Mouse (Mus musculus) neutrophil, adult 5-6 weeks (primary cell): ENCODE results near the gene Smim14. TPM values are rescaled to one million over a fixed set of nuclear protein-coding genes. Genes with fewer than 3 reads are reported as not detected.
"Not testable (repeated sequence)": the region's sequence is repeated elsewhere in the genome, so short reads cannot be mapped to it uniquely, and the experiment has no call there.

Source experiments
- ATAC-seq: fragments of 151-379, 151-347 bp; 2 replicates; pipeline ENCODE4 v1.8.0; 2017; ENCODE audit warnings: mild to moderate bottlenecking, moderate TSS enrichment; ENCODE audit not compliant: insufficient number of reproducible peaks, poor library complexity, low FRiP score, severe bottlenecking; ENCODE audit errors: extremely low read depth
- total RNA-seq: library from RNA; stranded (forward); fragments of 200-1000 nt; gene quantifications from 2 replicates; pipeline ENCODE4 v1.2.3, GENCODE M21; 2017

Gene Smim14
- total RNA-seq: 293 and 297 TPM in 2 replicates

DNA sequence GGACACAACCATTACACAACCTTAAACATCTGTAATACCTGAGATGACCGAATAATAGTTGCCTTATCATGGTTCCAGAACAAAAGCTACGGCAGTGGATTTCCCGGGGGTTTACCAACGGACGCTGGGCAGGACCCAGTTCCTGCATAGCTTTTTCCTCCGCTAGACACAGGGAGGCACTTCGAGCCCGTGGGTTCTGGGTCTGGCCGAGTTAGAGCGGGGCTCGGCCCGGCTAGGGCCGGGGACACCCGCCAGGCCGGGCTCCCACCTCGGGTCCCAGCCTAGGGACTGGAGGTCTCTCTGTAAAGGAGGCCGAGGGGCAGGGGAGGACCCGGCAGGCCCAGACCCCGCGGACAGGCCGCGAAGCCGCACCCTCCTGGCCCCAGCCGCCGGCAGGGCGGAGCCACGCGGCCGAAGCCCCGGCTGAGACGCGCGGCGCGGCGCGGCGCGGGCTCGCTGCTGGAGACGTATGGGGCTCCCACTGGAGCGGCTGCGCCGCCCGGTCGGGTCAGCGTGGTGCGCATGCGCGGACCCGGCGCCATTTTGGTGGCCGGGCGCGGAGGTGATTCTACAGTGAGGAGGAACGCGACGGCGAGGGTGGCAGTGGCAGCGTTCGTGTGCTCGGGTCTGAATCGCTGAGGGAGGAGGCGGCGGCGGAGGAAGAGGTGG is at the start of gene Smim14, which contains the start of gene Ube2k:
TSS of gene Smim14 (minus strand) at position 434 of the 669 bp plus-strand sequence.
TSS of gene Ube2k (plus strand) at position 483 of the 669 bp plus-strand sequence.
- peak; percentile 74 for ATAC-seq

DNA sequence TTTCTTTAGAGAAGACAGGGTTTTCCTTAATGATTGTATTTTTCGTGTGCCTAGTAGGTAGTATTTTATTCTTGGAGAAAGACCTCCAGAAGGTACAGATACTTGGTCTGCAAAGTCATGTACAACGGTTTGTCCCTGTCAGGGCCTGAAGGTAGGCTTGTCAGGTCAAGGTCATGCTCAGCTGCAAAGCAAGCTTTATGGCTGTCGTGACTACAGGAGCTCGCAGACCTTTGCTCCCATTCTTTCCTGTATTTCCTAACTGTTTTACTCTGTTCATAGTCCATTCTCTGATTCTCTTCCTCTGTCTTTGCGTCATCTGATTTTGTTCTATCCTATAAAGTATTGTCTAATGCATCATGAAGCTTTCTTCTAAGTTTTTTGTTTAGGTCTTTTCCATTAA is 49.3 kb upstream of the Smim14 start:
- ATAC-seq: no peak

DNA sequence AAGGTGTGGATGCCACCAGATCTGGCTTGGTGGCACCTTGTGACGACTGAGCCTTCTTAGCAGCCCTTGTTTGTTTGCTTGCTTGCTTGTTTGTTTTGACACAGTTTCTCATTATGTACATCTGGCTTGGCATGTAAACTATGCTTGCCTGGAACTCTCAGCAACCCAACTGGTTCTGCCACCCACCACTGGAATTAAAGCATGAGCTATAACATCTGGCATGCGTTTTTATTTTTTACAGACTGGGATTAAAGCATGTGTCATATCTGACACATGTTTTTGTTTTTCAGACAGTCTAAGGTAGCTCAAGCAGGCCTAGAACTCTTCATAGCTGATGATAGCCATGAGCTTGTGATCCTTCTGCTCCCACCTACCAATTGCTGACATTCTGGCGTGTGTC is 41.6 kb upstream of the Smim14 start:
- ATAC-seq: no peak

DNA sequence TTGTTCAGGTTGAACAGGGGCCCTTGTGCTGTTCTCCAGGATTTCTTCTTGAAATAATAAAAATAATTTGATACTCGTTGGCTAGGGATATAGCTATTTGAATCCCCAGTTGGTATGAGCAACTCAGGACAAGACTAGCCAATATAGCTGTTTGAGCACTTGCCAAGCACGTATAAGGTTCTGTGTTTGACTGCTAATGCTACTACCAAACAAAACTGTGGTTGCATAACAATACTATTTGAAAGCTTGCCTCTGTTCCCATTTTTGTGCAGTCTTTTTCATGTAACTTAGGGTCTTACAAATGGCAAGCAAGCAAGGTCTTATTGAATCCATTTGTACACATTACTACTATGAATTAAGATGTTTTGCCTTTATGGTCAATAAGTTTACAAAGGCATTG is 38.9 kb upstream of the Smim14 start:
- no peak for ATAC-seq

DNA sequence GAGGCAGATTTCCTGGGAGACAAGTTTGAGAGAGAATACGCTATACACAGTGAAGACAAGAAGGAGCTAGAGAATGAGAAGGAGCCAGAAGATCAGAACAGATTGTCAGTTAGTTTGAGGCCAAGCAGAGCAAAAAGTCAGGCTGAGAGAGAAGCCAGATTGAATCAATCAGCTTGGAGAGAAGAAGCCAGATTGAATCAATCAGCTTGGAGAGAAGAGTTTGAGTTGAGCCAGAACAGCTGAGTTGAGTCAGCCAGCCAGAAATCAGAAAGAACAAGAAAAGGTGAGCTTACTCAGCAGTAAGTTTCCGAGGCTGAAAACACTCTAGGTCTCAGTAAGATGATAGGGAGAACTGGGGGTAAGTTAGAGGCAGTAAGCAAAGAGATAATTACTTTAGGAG is 37.9 kb upstream of the Smim14 start:
- ATAC-seq: no peak

DNA sequence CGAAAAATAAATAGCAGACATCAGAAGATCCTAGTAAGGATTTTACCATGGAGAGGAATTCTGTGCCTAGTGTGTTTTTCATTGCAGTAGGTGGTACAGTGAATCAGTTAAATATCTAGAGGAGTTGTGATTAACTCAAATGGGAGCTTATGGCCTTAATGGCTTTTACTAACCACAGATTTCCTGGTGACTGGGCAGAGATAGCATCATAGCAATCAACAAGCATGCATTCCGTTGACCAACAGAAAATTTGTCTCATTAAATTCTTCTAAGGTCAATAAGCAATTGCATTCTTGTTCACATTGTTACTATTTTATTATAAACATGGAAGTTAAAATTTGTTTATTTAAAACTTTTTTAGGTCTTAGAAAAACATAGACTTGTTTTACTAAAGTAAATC is 28.5 kb upstream of the Smim14 start:
- no peak for ATAC-seq

DNA sequence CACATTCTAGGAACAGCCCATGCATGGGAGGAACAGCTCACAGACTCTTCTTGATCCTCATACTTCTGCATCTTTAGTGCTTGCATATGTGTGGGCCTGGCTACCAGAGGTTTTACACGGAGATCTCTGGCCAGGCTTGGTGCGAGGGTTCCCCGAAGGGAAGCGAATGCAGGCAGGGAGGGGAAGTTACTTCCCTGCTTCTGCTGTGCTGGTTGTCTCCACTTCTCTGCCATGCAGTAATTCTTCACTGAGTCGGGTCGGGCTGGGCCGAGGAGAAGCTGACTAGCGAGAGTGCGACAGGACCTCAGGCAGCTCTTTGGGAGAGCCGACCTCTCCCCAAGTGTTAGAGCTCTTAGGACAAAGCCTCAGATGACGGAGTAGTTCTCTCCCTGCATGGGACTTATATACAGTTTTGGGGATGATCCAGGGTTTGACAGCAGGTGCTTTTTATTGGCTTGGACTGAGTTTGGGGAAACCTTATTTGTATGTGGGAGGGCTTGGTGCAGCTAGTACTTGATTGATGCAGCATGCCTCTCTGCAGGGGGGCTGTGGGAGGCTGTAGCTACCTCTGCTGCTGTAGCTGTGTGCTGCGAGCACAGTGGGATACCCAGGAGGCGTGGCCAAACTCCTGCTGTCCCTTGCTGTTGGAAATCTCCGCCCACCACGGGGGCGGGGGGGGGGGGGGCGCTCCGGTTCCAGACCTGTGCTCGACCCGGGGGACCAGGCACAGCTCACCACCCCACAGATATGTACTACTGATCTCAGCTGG is 24.3 kb upstream of the Smim14 start:
- 0 out of 2 replicates have a peak, but pooled peaks have one; percentile 9 for ATAC-seq

DNA sequence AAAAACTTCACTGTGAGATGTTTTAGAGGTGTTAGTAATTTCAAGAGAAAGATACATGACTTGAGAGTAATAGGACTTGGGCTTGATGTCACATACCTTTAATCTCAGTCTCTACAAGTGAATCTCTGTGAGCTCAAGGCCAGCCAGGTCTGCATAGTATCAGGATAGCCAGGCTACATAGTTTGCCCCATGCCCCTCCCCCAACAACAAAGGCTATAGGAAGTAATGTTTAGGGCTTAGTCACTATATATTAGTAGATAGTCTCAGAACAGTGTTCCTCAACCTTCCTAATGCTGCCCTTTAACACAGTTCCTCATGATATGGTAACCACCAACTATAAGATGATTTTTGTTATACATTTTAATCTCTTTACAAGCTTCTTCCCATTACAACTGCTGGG is 20.1 kb upstream of the Smim14 start:
- ATAC-seq: no peak

DNA sequence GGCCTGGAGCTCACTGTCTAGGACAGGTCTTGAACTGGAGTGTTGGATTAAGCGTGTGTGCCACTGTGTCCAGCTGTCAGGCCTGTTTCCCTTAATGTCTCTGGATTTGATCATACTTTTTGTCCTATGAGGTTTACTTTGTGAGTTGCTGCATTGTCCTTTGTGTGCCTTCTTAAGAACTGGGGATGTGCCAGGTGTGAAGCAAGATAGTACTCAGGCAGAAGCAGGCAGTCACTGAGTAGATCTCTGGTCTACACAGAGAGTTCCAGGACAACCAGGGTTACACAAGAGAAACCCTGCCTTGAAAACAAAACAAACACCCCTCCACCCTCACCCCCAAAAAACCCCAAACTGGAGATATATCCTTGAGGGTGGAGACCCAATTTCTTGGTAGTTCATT is 12.7 kb upstream of the Smim14 start:
- no peak for ATAC-seq

DNA sequence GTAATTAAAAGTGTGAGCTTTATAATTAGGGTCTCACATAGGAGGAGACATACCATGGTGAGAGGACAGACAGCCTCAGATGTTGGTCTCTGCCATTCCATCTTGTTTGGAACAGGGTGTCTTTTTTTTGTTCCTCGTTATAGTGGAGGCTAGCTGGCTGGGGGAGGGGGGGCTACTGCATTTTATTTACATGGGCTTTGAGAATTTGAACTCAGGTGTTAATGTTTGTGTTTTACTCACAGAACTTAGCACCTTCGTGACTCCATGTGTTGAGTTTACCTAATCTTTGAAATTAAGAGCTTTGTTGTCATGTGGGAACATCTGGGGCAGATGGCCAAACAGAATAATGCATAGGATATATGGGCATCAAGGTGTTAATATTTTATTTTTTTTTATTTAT is 7.6 kb upstream of the Smim14 start:
- ATAC-seq: no peak

DNA sequence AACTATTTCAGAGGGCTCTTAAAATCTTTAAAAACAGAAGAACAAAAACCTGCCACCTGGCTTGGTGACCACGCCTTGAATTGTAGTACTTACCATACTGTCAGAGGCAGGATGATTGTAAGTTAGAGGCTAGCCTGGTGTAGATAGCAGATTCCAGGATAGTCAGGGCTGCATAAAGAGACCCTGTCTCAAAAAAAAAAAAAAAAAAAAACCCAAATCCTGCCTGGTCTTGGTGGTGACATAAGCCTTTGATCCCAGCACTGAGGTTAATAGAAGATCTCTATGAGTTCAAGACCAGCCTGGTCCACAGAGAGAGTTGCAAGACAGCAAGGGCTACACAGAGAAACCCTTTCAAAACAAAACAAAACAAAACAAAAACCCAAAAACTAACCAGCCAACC is 6.5 kb upstream of the Smim14 start:
- no peak for ATAC-seq

DNA sequence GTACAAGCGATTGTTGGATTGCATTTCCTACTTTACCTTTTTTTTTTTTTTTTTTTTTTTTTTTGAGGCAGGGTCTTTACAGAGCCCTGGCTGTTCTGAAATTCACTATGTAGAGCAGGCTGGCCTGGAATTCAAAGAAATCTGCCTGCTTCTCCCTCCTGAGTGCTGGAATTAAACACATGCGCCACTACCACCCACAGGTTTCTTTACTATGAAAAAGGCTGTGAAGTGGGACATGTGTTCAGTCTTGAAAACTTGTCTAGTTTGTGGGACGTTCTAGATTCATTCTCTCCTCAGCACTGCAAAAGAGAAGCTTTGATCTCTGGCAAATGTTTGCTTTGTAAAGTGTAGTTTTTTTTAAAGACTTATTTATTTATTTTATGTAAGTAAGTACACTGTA is 4.9 kb upstream of the Smim14 start:
- ATAC-seq: no peak

DNA sequence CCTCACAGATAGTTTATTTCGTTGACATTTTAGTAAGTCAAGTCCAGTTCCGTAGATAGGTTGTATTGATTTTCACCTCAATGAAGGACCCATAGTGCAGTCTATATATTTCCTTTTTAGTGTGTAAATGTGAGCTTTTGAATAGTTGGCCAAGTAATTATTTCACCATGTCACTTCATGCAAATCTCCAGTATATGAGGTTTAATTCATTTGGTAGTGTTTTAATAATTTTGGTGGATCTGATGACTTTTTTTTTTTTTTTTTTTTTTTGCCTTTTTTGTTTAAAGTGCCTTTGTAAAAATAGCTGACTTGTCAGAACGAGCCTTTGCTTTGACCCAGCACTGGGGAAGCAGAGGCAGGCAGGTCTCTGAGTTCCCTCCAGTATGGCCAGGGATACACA is 2.8 kb upstream of the Smim14 start:
- no peak for ATAC-seq

DNA sequence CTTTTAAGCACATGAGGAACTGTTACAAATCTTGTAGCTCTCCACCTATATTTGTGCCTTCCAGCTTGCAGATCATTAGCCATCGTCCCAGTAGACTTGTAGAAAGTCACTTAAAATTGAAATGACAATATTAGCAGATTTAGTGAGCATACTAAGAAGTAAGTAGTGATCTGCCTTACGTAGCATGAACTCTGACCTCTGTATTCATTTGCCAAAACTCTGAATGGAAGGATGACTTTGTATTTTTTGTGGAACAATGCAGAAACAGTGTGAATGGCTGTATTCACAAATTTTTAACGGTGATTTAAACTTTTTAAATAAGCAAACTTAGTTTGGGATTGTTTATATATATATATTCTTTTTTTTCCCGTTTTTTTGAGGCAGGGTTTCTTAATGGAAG is 1.8 kb upstream of the Smim14 start:
- ATAC-seq: no peak

DNA sequence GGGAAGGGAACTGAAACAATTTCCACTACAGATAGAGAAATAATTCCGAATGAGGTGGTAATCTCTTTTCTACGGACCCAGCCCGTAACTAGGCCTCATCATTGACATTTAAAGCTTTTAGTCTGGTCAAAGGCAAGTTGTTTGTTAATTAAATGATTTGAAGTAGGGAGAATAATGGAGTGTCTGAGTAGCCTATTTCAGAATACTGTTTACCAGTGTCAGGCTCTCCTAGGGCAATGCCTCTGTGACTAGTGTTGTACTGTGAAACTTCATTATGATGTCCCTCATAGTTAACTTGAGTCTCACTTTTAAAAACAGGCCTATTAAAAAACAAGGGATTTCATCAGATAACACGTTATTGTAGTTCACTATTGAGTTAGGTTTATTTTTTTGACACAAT is 1.1 kb upstream of the Smim14 start:
- no peak for ATAC-seq

DNA sequence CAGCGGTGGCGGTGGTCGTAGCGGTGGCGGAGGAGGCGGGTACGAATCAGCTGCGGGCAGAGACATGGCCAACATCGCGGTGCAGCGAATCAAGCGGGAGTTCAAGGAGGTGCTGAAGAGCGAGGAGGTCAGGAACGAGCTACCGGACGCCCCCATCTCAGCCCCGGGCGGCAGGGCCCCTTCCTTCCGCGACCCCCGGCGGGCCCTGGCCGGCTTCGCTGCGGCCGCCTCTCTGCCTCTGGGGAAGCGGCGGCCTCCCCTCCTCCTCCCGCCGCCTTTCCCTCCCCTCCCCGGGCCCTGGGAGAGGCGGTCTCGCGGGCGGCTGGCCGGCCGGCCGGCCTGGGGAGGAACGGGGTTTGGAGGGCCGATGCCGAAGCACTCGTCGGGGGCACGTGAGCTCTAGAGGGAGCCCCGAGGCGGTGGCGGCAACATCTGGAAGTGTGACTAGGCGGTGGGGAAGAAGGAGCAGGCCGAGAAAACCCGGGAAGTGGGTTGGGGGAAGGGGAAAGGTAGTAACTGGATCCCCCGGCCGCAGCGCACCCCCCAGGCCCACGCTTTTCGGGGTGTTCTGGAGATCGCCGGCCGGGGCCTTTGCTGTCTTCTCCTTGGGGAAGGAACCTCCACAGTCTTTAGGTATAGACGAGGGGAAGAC is 562 bp upstream of the Smim14 start:
- peak; percentile 10; the same call in 1 of the 2 replicates for ATAC-seq

DNA sequence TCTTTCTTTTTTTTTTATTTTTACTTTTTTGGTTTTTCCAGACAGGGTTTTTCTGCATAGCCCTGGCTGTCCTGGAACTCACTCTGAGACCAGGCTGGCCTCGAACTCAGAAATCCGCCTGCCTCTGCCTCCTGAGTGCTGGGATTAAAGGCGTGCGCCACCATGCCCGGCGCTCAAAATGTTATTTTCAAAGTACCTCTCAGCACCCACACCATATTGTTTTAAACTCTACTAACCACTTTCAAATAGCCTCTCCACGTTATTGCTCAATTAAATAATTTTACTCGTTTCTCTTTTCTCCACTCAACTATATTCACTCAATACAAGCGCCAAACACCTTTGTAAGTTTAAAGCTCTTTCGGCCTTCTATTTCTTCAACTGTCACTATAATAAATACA is 917 bp downstream of the Smim14 start:
- not testable (repeated sequence) for ATAC-seq

DNA sequence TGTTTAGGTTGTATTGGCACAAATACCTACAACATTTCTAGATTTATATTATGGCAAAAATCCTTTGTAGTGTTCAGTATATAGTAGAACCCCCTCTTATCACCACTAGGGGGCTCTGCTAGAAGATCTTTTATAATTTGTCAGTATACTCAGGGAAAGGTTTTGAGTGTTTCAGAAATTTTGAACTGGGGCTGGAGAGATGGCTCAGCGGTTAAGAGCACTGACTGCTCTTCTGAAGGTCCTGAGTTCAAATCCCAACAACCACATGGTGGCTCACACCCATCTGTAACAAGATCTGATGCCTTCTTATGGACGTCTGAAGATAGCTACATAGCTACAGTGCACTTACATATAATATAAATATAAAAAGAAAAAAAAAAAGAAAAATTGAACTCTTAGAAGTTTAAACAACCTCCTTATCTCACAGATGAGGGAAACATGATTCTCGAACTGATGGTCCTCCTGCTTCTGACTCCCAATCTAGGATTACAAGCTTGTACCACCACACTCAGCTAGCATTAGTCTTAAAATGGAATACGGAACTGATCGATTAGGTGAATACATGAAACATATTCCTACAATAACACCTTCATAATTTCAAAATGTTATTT is 1.4 kb downstream of the Smim14 start:
- ATAC-seq: peak; percentile 42; the same call in 1 of the 2 replicates

DNA sequence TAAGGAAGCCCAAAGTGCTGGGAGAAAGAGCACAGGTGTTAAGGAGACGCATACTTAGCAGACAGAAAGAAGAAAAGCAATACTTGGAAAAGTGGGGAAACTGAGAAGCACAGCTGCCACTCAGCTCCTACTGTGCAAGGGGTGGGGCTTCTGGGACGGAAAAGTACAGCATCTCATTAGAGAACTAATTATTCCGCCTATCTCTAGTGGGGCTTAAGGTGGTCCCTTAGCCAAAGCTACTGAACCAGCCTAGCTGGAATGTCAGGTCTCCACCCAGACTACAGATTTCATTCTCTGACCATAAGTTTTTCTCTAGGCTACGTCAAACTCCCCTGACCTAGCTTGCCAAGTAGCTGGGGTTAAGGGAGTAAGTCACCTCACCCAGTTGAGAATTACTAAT is 2.5 kb downstream of the Smim14 start:
- no peak for ATAC-seq

DNA sequence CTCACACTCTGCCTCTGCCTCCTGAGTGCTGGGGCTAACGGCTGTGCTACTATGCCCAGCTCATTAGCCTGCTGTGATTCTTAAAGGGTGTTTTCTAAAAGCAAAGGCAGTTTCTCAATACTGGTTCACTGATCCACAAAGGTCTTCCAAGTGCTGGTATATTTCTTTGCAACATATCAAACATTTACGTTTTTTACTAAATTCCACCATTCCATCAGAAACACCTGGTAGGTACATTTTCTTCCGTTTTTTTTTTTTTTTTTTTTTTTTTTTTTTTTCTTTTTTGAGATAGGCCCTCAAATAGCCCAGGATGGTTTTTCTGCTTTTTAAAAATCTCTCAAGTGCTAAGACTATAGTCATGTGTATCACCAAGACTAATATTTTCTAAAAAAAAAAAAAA is 5.7 kb downstream of the Smim14 start:
- ATAC-seq: no peak
